Mouse (Mus musculus) testis, adult 2 months (tissue): Measurements from ENCODE around the gene Zdhhc7.

Experiments
- CTCF ChIP-seq: fragments of 200-500 bp; IDR thresholded peaks from 2 replicates; pipeline ENCODE4 v1.5.1; 2012; ENCODE audit warnings: low read depth, mild to moderate bottlenecking, inconsistent platforms, low read length, moderate library complexity; ENCODE audit not compliant: control insufficient read depth, insufficient read depth, insufficient replicate concordance
- POLR2A ChIP-seq: fragments of 200-500 bp; IDR thresholded peaks from 2 replicates; pipeline ENCODE4 v1.6.1; 2012; ENCODE audit warnings: low read depth, mild to moderate bottlenecking, inconsistent platforms, low read length, moderate library complexity; ENCODE audit not compliant: control insufficient read depth

GRCm38 (mm10) chr8:120119429-120119828, 18.1 kb upstream of the Zdhhc7 start:
- TF ChIP-seq CTCF: no peak
- TF ChIP-seq POLR2A: no peak
